Mouse (Mus musculus) heart, adult 2 months (tissue): ENCODE data around the gene Fam71e1.

Experiments used
- CTCF ChIP-seq: fragments of 200-600 bp; IDR thresholded peaks from 2 replicates; pipeline ENCODE4 v1.8.1; 2022; ENCODE audit warnings: antibody characterized with exemption, mild to moderate bottlenecking, moderate library complexity
- POLR2A ChIP-seq: fragments of 200-500 bp; IDR thresholded peaks from 2 replicates; pipeline ENCODE4 v1.6.1; 2011; ENCODE audit warnings: mild to moderate bottlenecking, low read depth, low read length, control low read depth; ENCODE audit not compliant: insufficient read depth

GRCm38 (mm10) chr7:44543071-44543470 is 46.7 kb downstream of the Fam71e1 start:
- no peak for TF ChIP-seq CTCF
- no peak for TF ChIP-seq POLR2A
